8 mouse cellular contexts compared by ENCODE assay signal in genomic region chr5:119866277-119867235, GRCm38 (mm10). TPM values are rescaled to one million over a fixed set of nuclear protein-coding genes. Genes with fewer than 3 reads are reported as not detected.
DNase-seq lines count a peak whose midpoint lies in the region; ATAC-seq and TF ChIP-seq lines count a peak whose summit lies in the region.

No protein-coding gene starts in this region.

- TF ChIP-seq CTCF in cortical plate, adult 2 months (IDR thresholded peaks at IDR 0.05; ENCODE audit: extremely low read depth, insufficient read depth, low read length) = no peak

- TF ChIP-seq POLR2A in cortical plate, adult 2 months (IDR thresholded peaks at IDR 0.05; ENCODE audit: extremely low read depth, insufficient read depth, low read length) = no peak

- H3K27me3 ChIP-seq in heart, embryonic 14.5 days (ENCODE audit: control insufficient read depth, insufficient read depth, low read length) = no peaks in the 10 kb centered on the region
- no peaks in the 10 kb centered on the region for H3K27me3 ChIP-seq in hindbrain, embryonic 16.5 days (replicated peaks; ENCODE audit: control insufficient read depth, insufficient read depth, low read length)
- H3K27me3 ChIP-seq in midbrain, embryonic 11.5 days (ENCODE audit: control insufficient read depth, insufficient read depth, low read length) = no peaks in the 10 kb centered on the region; the same call in 1 of the 2 replicates

- H3K4me2 ChIP-seq in heart, embryonic 14.5 days (ENCODE audit: low read length) = peak overlapping the region; percentile 14; the same call in 1 of the 2 replicates
- peak overlapping the region; percentile 61 for H3K4me2 ChIP-seq in hindbrain, embryonic 16.5 days (ENCODE audit: low read length)
- peak overlapping the region; percentile 38 for H3K4me2 ChIP-seq in midbrain, embryonic 11.5 days

- no peak overlapping the region; a peak in 1 of 4 replicates for H3K4me3 ChIP-seq in heart, embryonic 14.5 days (ENCODE audit: control insufficient read depth in 1 of 2, insufficient read depth in 1 of 2, low read depth in 1 of 2, low read length in 2 of 2)
- H3K4me3 ChIP-seq in cortical plate, adult 2 months (ENCODE audit: insufficient read depth, low read length) = peak overlapping the region; percentile 1; the same call in 1 of the 2 replicates
- peak overlapping the region; percentile 34 for H3K4me3 ChIP-seq in hindbrain, embryonic 16.5 days (ENCODE audit: low read length)
- peak overlapping the region; percentile 21 for H3K4me3 ChIP-seq in midbrain, embryonic 11.5 days (ENCODE audit: low read depth, low read length)

- H3K4me1 ChIP-seq in heart, embryonic 14.5 days (ENCODE audit: control insufficient read depth in 2 of 2, insufficient read depth in 2 of 2, low read length in 2 of 2) = peaks cover under 1 to 7% of the 10 kb centered on the region in 2 experiments; a peak in 3 of 4 replicates
- no peaks in the 10 kb centered on the region; the same call in 1 of the 2 replicates for H3K4me1 ChIP-seq in cortical plate, adult 2 months (ENCODE audit: control insufficient read depth, insufficient read depth, low read length)
- peaks cover 9% of the 10 kb centered on the region; the same call in 1 of the 2 replicates for H3K4me1 ChIP-seq in hindbrain, embryonic 16.5 days (ENCODE audit: control insufficient read depth, insufficient read depth, low read depth, low read length)
- no peaks in the 10 kb centered on the region for H3K4me1 ChIP-seq in midbrain, embryonic 11.5 days (ENCODE audit: control insufficient read depth, insufficient read depth, low read length)

- DNase-seq in heart, postnatal 14 days = no peak
- DNase-seq in midbrain, embryonic 11.5 days (ENCODE audit: low spot score, missing footprints) = peak; percentile 92
- DNase-seq in kidney, adult 8-10 months = no peak
- no peak for DNase-seq in spleen, adult 18-20 months

- no peak overlapping the region for H3K9ac ChIP-seq in heart, embryonic 14.5 days (ENCODE audit: low read length)
- H3K9ac ChIP-seq in hindbrain, embryonic 16.5 days (ENCODE audit: low read depth, low read length) = peak overlapping the region; percentile 58
- H3K9ac ChIP-seq in midbrain, embryonic 11.5 days (ENCODE audit: low read length) = peak overlapping the region; percentile 46

- H3K9me3 ChIP-seq in heart, embryonic 14.5 days (ENCODE audit: control insufficient read depth, low read length) = no peaks in the 10 kb centered on the region
- no peaks in the 10 kb centered on the region for H3K9me3 ChIP-seq in hindbrain, embryonic 16.5 days (ENCODE audit: control insufficient read depth, low read length)
- no peaks in the 10 kb centered on the region for H3K9me3 ChIP-seq in midbrain, embryonic 11.5 days (ENCODE audit: control insufficient read depth, low read length)

- intact Hi-C loops in heart, postnatal 14 days (cut with DNase I) = no loop called here

- no peak overlapping the region for H3K27ac ChIP-seq in heart, embryonic 14.5 days (replicated peaks in 1 of 2; ENCODE audit: control insufficient read depth in 1 of 2, insufficient read depth in 1 of 2, low read depth in 2 of 2, low read length in 2 of 2)
- H3K27ac ChIP-seq in cortical plate, adult 2 months (ENCODE audit: insufficient read depth, low read length) = no peak overlapping the region
- no peak overlapping the region for H3K27ac ChIP-seq in hindbrain, embryonic 16.5 days (ENCODE audit: low read depth, low read length)
- no peak overlapping the region for H3K27ac ChIP-seq in midbrain, embryonic 11.5 days (ENCODE audit: low read depth, low read length)

- 45% methylated on average over 31 of the region's 31 CpGs for WGBS in heart, embryonic 14.5 days
- WGBS in hindbrain, embryonic 16.5 days = 12% methylated on average over 31 of the region's 31 CpGs
- WGBS in midbrain, embryonic 11.5 days = 26% methylated on average over 31 of the region's 31 CpGs

- ATAC-seq in heart, embryonic 14.5 days (ENCODE audit: insufficient number of reproducible peaks, insufficient read depth, low FRiP score, low read depth) = no peak
- ATAC-seq in hindbrain, embryonic 16.5 days = peak; percentile 75
- ATAC-seq in midbrain, embryonic 11.5 days (ENCODE audit: low FRiP score) = no peak
- no peak for ATAC-seq in erythroblast, adult 5-6 weeks (replicated peaks; ENCODE audit: low FRiP score, poor library complexity, severe bottlenecking)

- H3K36me3 ChIP-seq in heart, embryonic 14.5 days (ENCODE audit: control insufficient read depth, insufficient read depth, low read length) = peaks cover 72% of the 10 kb centered on the region
- no peaks in the 10 kb centered on the region for H3K36me3 ChIP-seq in hindbrain, embryonic 16.5 days (ENCODE audit: control insufficient read depth, insufficient read depth, low read length)
- H3K36me3 ChIP-seq in midbrain, embryonic 11.5 days (ENCODE audit: control insufficient read depth, insufficient read depth, low read length) = no peaks in the 10 kb centered on the region

RNA-seq across cellular contexts. Expression of gene Tbx5, which starts 34.1 kb away (rescaled TPM):
- polyA plus RNA-seq in heart, embryonic 14.5 days (2014; fragmentation: Nextera tagmentation; extraction: Ambion mirVana) = 33.1 and 39.2 TPM in 2 replicates
- 10 to 100 TPM; 18.9 to 36.8 TPM for total RNA-seq in heart, postnatal 14 days (2021)
- not detected in 2 replicates for polyA plus RNA-seq in cortical plate, adult 2 months (2012; rRNA removed)
- polyA plus RNA-seq in hindbrain, embryonic 16.5 days (2015; fragmentation: Nextera tagmentation; extraction: Ambion mirVana) = 0.05 and 0.11 TPM in 2 replicates
- not detected in 2 replicates for polyA plus RNA-seq in midbrain, embryonic 11.5 days (2014; fragmentation: Nextera tagmentation; extraction: Ambion mirVana)
- not detected in 2 replicates for total RNA-seq in erythroblast, adult 5-6 weeks (2015; ENCODE audit: low replicate concordance)
- 0.17 TPM in 1 of 2 replicates, not detected in the other for total RNA-seq in erythroblast, adult 5-6 weeks (2017; ENCODE audit: low replicate concordance)

Comparison
In these comparisons a context has a peak if more than half of its experiments do, and no peak if none do; other contexts are left out.
1. H3K4me3 ChIP-seq: peak in cortical plate, adult 2 months (single experiment), hindbrain, embryonic 16.5 days (single experiment) and midbrain, embryonic 11.5 days (single experiment); none in heart, embryonic 14.5 days (0 of 2).
2. RNA of gene Tbx5, which starts 34.1 kb away (polyA plus RNA-seq): 33.1 to 39.2 TPM in heart, embryonic 14.5 days; 0.05 to 0.11 TPM in hindbrain, embryonic 16.5 days, not detected in cortical plate, adult 2 months and not detected in midbrain, embryonic 11.5 days; every median in the first group is over 10 times any median in the second.
3. Peak in every context shown above with its lines, with median percentiles within 50 percentile points of each other: H3K4me2 ChIP-seq.